Mouse (Mus musculus): Measurements from ENCODE around the gene Rara.

DNA sequence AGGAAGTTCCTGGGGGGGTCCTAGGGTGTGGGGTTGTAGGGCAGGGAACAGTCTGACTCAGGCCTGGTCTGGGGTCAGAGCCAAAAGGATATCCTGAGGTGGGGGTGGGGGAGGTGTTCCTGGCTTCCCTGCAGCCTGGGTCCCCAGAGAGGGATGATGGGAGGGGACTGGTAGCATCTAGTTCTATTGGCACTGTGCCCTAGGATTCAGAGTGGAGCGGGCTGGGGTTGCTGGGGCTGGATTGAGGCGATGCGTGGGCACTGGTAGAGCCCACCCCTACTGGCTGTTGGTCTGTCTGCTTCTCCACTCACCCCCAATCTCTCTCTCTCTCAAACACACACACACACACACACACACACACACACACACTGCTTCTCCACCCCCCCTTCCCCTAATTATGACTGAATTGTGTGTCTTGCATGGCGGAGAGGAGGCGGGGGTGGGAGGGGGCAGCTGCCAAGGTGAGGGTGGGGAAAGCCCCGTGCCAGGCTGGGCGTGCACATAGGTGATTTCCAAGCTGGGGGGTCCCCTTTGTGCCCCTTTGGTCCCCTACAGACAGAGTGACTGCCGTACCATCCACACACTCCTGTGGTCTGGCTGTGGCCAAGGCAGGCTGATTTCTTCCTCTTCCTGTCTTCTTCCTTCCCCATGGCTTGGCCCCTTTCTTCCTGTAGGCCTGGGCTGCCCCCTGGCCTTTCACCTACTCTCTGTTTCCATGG, 15.5 kb downstream of the Rara start:
- TF ChIP-seq CTCF (IDR thresholded peaks at IDR 0.05; ENCODE audit: low read depth): no peak
- TF ChIP-seq EP300 (optimal IDR thresholded peaks at IDR 0.05): no peak

All from stomach, postnatal 0 days (tissue).